Mouse (Mus musculus) kidney, postnatal 36 days (tissue): Measurements from ENCODE around the gene Mrtfb.
A peak's percentile ranks its signal among the peaks of the same experiment; 100 is the strongest.

Experiments used
- DNase-seq, 2 experiments: peaks; one replicate each; pipeline ENCODE4 v3.0.0; 2021 to 2022; ENCODE audit warnings: mixed read lengths in 2 of 2

Gene Mrtfb

GRCm38 (mm10) chr16:13354431-13354830 is 98.2 kb downstream of the Mrtfb start:
- DNase-seq: no peak

GRCm38 (mm10) chr16:13357806-13358679 is 101.8 kb downstream of the Mrtfb start:
- peak; percentile 74 to 83 for DNase-seq

GRCm38 (mm10) chr16:13358741-13359140 is 102.5 kb downstream of the Mrtfb start:
- DNase-seq: peak in 1 of 2 experiments; percentile 8

DNA sequence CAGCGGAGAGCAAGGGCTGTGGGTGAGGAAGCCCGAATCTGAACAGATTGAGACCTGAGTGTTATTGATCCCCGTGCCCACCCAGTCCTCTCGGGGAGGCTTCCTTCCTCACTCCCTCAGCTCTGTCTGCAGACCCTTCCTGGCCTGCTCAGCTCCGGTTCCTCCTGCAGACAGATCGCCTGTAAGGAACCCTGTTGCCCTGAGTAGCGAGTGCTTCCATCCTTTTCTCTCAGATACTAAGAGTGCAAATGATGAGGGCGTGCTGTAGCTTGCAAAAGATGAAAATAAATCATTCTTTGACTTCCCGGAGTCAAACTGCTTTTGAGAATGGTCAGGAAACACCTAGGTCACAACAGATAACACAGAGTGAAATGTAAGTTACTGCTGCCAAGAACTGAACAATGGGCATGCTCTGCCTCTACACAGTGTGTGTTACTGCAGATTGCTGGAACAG is 103.2 kb downstream of the Mrtfb start:
- DNase-seq: peak; percentile 17 to 61

GRCm38 (mm10) chr16:13360208-13360607 is 103.9 kb downstream of the Mrtfb start:
- no peak for DNase-seq

DNA sequence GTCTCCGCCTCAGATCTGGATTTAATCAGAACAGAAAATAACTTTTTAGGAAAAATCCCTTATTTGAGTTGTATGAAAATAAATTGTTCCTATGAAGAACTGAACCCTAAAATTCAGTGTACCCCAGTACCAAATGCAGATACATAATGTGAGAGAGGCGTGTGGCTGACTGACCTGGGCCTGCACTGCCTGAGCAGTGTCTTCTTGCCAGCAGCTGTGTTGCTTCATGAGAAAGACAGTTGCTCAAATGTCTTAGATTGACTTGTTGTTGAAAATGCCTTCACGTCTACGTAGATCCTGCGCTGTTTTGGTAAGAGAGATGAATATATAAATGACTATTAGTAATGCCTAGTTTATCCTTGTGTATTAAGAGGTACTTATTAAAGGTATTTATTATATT is 104.6 kb downstream of the Mrtfb start:
- DNase-seq: no peak

GRCm38 (mm10) chr16:13363141-13363540 is 106.9 kb downstream of the Mrtfb start:
- peak in 1 of 2 experiments; percentile 15 for DNase-seq

- no peak for DNase-seq
Observed at GRCm38 (mm10) chr16:13364145-13364544, 107.9 kb downstream of the Mrtfb start.

GRCm38 (mm10) chr16:13366256-13366655 is 110.0 kb downstream of the Mrtfb start:
- peak in 1 of 2 experiments; percentile 10 for DNase-seq

GRCm38 (mm10) chr16:13366802-13367465 is 110.7 kb downstream of the Mrtfb start:
- peak in 1 of 2 experiments; percentile 18 for DNase-seq

DNA sequence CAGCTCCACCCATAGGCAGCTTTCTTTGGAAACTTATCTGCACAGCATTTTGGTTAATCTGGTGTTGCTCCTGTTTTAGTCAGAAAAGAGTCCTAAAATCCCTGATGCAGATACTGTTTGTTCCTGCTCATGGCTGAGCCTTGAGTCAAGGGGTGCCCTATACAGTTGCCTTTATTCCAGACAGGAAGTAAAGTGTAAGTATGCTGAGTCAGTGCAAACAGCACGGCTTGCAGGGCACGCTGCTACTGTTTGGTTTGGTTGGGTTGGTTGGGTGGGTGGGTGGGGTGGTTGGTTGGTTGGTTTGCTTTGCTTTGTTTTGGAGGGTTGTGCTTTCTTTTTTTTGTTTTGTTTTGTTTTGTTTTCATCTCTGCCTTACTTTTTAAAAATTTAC is 111.2 kb downstream of the Mrtfb start:
- no peak for DNase-seq

GRCm38 (mm10) chr16:13368645-13369044 is 112.4 kb downstream of the Mrtfb start:
- no peak for DNase-seq

- peak; percentile 94 to 95 for DNase-seq
Observed at GRCm38 (mm10) chr16:13371740-13372287, 115.5 kb downstream of the Mrtfb start.

DNA sequence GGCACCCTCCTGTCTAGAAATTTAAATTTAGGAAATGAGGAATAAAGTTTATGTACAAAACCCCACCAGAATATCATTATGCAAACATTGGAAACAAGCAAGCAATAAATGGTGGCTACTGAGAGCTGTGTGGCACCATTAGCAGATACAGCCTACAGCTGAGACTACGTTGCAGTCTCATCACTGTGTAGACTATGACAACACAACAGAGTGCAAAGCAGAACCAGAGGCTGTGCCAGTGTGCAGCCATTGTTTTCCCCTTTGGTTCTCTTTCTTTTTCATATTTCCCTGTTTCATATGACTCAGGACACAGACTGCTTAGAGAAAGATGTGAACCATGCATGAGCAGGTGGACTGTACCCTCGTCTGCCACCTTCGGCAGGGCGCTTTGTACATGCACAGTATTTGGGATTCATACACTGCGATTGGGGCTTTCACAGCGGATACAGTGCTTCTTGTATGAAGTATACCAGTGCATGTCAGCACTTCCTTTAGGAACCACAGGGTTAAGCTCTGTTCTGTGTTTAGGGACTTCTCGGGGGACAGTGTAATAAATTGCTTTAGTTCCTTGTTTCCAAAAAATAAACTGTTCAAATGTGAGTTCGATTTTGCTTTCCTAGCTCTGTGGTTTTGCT is 116.7 kb downstream of the Mrtfb start:
- no peak for DNase-seq

GRCm38 (mm10) chr16:13376947-13377486 is 120.7 kb downstream of the Mrtfb start:
- no peak for DNase-seq

DNA sequence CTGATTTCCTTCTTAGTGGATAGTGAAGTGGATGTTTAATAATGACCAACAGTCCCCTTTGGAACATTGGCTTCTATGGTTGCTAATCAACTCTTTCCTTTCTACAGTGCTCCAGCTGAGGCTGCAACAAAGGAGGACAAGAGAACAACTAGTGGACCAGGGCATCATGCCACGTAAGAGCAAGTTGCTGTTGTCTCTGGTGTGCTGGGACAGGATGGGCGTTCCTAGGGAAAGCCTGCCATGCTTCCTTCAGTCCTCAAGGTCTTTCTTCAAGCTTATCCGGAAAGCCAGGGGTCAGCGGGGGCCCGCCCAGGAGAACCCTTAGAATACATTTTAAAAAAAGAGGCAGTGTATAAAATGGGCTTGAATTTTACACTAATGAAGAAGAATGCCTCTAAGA is 121.9 kb downstream of the Mrtfb start:
- DNase-seq: peak; percentile 71 to 83

- no peak for DNase-seq
Observed at GRCm38 (mm10) chr16:13379865-13380264, 123.6 kb downstream of the Mrtfb start.

GRCm38 (mm10) chr16:13381771-13382170 is 125.5 kb downstream of the Mrtfb start:
- DNase-seq: no peak

GRCm38 (mm10) chr16:13387306-13387705 is 131.0 kb downstream of the Mrtfb start:
- DNase-seq: peak; percentile 19 to 20

- no peak for DNase-seq
Observed at GRCm38 (mm10) chr16:13400375-13400774, 144.1 kb downstream of the Mrtfb start.

DNA sequence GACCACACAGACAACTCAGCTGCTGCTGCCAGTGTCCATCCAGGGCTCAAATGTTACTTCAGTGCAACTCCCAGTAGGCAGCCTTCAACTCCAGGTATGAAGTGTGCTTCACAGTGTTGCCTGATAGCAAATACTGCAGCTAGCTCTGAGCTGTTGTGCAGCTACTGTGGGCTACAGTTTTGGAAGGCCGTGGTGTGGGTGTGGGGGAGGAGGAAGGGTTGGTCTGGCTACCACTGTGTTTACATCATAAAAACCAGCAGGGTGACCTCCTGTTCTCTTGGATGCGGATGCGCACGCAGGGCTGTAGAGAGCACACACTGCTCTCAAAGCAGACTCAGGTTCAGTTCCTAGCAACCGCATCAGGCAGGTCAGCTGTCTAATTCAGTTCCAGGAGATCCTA is 145.3 kb downstream of the Mrtfb start:
- DNase-seq: no peak

GRCm38 (mm10) chr16:13404656-13405055 is 148.4 kb downstream of the Mrtfb start:
- DNase-seq: peak; percentile 6 to 13

GRCm38 (mm10) chr16:13405403-13405802 is 149.1 kb downstream of the Mrtfb start:
- no peak for DNase-seq
